In genomic region chr17:86812029-86812428, GRCm38 (mm10) we compare ENCODE assay signal across 8 mouse cellular contexts. TPM values are rescaled to one million over a fixed set of nuclear protein-coding genes. Genes with fewer than 3 reads are reported as not detected.
DNase-seq lines count a peak whose midpoint lies in the region; ATAC-seq and TF ChIP-seq lines count a peak whose summit lies in the region.

No protein-coding gene starts in this region.

- 5% methylated on average over 4 of the region's 4 CpGs for WGBS in lung, embryonic 14.5 days

- H3K4me1 ChIP-seq in lung, embryonic 14.5 days (ENCODE audit: insufficient read depth), result no peaks in the 10 kb centered on the region

- peak; percentile 74 for TF ChIP-seq CTCF in lung, embryonic 14.5 days (IDR thresholded peaks at IDR 0.05; ENCODE audit: low read depth)

- H3K4me2 ChIP-seq in lung, embryonic 14.5 days, result no peak overlapping the region

- H3K36me3 ChIP-seq in lung, embryonic 14.5 days (ENCODE audit: insufficient read depth), result no peaks in the 10 kb centered on the region

- H3K27me3 ChIP-seq in lung, embryonic 14.5 days (ENCODE audit: insufficient read depth, low read length), result no peaks in the 10 kb centered on the region

- no peak for DNase-seq in frontal cortex, postnatal 10 days (ENCODE audit: low spot score in 2 of 2)
- DNase-seq in lung, embryonic 14.5 days, result peak; percentile 85
- no peak for DNase-seq in lung, postnatal 4 days
- peak; percentile 32 to 51 for DNase-seq in cerebellum, postnatal 14 days
- DNase-seq in right cerebral cortex, adult 18-20 months, result no peak
- no peak for DNase-seq in right cerebral cortex, postnatal 4 days

- ATAC-seq in frontal cortex, adult (ENCODE audit: low TSS enrichment), result peak; percentile 67; the same call in 1 of the 2 replicates
- no peak for ATAC-seq in lung, embryonic 14.5 days (ENCODE audit: insufficient read depth)
- 0 out of 2 replicates have a peak, but pooled peaks have one; percentile 32 for ATAC-seq in megakaryocyte progenitor cell, adult 5-6 weeks (replicated peaks; ENCODE audit: poor library complexity)

- H3K4me3 ChIP-seq in lung, embryonic 14.5 days (ENCODE audit: low read depth, low read length), result no peak overlapping the region

- no peaks in the 10 kb centered on the region for H3K9me3 ChIP-seq in lung, embryonic 14.5 days (ENCODE audit: low read depth, low read length)

- H3K9ac ChIP-seq in lung, embryonic 14.5 days, result no peak overlapping the region

- no peak overlapping the region for H3K27ac ChIP-seq in lung, embryonic 14.5 days (ENCODE audit: low read depth)

RNA-seq across cellular contexts. Expression of gene Epas1, which starts 58.5 kb away (rescaled TPM):
- 13.2 and 15.7 TPM in 2 replicates for polyA plus RNA-seq in lung, embryonic 14.5 days (2014; fragmentation: Nextera tagmentation; extraction: Ambion mirVana)
- total RNA-seq in megakaryocyte progenitor cell, adult 5-6 weeks (2015), result 0.02 TPM in 1 of 2 replicates, not detected in the other
- not detected in 2 replicates for total RNA-seq in megakaryocyte progenitor cell, adult 5-6 weeks (2017)

Comparison
In these comparisons a context has a peak if more than half of its experiments do, and no peak if none do; other contexts are left out.
1. DNase-seq: peak in lung, embryonic 14.5 days (single experiment) and cerebellum, postnatal 14 days (2 of 2); none in frontal cortex, postnatal 10 days (0 of 2), lung, postnatal 4 days (0 of 2), right cerebral cortex, adult 18-20 months (single experiment) and right cerebral cortex, postnatal 4 days (single experiment).